ENCODE assay signal across 26 mouse cellular contexts in genomic region chr17:46972603-46973002, GRCm38 (mm10).
"Had no signal": no experiment of that assay in that cellular context is flagged by ENCODE, and none has a peak within 500 bp of the region (broad histone marks: within the 10 kb centered on the region; RNA-seq: fewer than 3 reads in every experiment).

No protein-coding gene starts in this region.

- H3K9ac ChIP-seq: embryonic facial prominence, embryonic 12.5 days; embryonic facial prominence, embryonic 13.5 days; embryonic facial prominence, embryonic 15.5 days; forebrain, embryonic 12.5 days; forebrain, embryonic 13.5 days; forebrain, embryonic 15.5 days; forebrain, postnatal 0 days had no signal

- H3K4me3 ChIP-seq: embryonic facial prominence, embryonic 10.5 days; embryonic facial prominence, embryonic 12.5 days; embryonic facial prominence, embryonic 13.5 days; embryonic facial prominence, embryonic 15.5 days; erythroblast, embryonic 14.5 days; forebrain, embryonic 10.5 days; forebrain, embryonic 12.5 days; forebrain, embryonic 13.5 days; forebrain, embryonic 15.5 days; gastrocnemius, adult 2 months; heart, adult 2 months; heart, embryonic 10.5 days had no signal

- H3K4me2 ChIP-seq: embryonic facial prominence, embryonic 12.5 days; embryonic facial prominence, embryonic 13.5 days; embryonic facial prominence, embryonic 15.5 days; forebrain, embryonic 12.5 days; forebrain, embryonic 13.5 days; forebrain, embryonic 15.5 days had no signal

- H3K27me3 ChIP-seq: embryonic facial prominence, embryonic 12.5 days; embryonic facial prominence, embryonic 13.5 days; embryonic facial prominence, embryonic 15.5 days; forebrain, embryonic 12.5 days; forebrain, embryonic 13.5 days; forebrain, embryonic 15.5 days had no signal

- DNase-seq: cerebellum, adult 9-10 months; cerebellum, adult 9-11 months; cerebellum, postnatal 10 days; cerebellum, postnatal 14 days; cerebellum, postnatal 25 days; cerebellum, postnatal 36 days; embryo, embryonic 11 days; forebrain, postnatal 0 days; gastrocnemius, adult 2 months; gastrocnemius, postnatal 10 days; gastrocnemius, postnatal 14 days; gastrocnemius, postnatal 25 days; gastrocnemius, postnatal 36 days; heart, adult 11 months; heart, adult 18-20 months; heart, adult 2 months had no signal

- H3K27ac ChIP-seq: embryonic facial prominence, embryonic 10.5 days; embryonic facial prominence, embryonic 12.5 days; embryonic facial prominence, embryonic 13.5 days; embryonic facial prominence, embryonic 15.5 days; forebrain, embryonic 10.5 days; forebrain, embryonic 12.5 days; forebrain, embryonic 13.5 days; forebrain, embryonic 15.5 days; gastrocnemius, adult 2 months; heart, adult 2 months; heart, embryonic 10.5 days had no signal

- H3K4me1 ChIP-seq: embryonic facial prominence, embryonic 10.5 days; embryonic facial prominence, embryonic 12.5 days; embryonic facial prominence, embryonic 13.5 days; embryonic facial prominence, embryonic 15.5 days; forebrain, embryonic 10.5 days; forebrain, embryonic 12.5 days; forebrain, embryonic 13.5 days; forebrain, embryonic 15.5 days; heart, embryonic 10.5 days had no signal

- H3K9me3 ChIP-seq: embryonic facial prominence, embryonic 12.5 days; embryonic facial prominence, embryonic 15.5 days; forebrain, embryonic 10.5 days; forebrain, embryonic 12.5 days; forebrain, embryonic 13.5 days; forebrain, embryonic 15.5 days; heart, embryonic 10.5 days had no signal
